Mouse (Mus musculus) lung, adult 18-20 months (tissue): ENCODE results near the gene March6.

Experiments used
- DNase-seq, 2 experiments: peaks; one replicate each; pipeline ENCODE4 v3.0.0; 2022; ENCODE audit warnings: mixed read lengths in 2 of 2

The March6 gene

DNA sequence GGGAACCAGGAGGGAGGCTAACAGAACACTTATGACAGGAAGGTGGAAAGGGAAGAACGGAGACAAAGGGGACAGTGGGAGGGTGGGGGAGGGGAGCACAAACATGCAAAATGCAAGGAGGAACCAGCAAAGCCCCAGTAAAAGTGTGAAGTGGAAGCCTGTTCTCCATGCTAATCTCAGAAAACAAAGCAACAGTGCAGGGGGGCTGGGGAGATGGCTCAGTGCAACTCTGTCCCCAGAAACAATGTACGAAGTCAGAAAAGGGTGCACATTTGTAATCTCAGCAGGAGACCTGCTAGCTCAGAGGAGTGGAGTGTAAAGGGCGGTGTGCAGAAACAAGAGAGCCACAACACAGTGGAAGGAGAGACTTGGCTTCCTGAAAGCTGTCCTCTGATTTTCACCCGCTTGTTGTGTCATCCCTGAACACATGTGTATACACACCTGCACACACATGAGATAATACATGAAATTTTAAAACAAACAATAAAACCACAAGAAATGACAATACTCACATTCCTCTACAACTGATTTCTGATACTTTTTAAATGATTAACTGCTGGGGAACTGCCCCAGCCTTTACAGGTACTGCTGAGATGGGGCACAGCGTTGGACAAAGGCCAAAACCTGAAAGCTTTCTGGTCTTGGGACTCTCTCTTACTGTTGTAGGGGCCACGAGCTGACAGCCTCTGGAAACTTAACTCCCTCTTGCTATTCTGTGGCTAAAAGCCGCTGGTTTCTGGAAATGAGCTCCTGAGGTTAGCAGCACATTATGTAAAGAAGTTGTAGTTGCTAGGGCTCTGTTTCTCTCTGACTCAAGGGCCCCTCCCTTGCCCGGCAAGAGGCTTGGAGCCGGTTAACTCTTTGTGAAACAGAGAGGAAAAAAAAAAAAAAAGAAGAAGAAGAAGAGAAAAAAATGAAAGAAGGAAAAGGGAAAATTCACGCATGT is 11.4 kb upstream of the March6 start:
- peak; percentile 13 to 34 for DNase-seq

GRCm38 (mm10) chr15:31540513-31540802 is 9.6 kb upstream of the March6 start:
- DNase-seq = no peak

- peak in 1 of 2 experiments; percentile 15 for DNase-seq
Observed at GRCm38 (mm10) chr15:31539643-31540512, 9.0 kb upstream of the March6 start.

- no peak for DNase-seq
Observed at GRCm38 (mm10) chr15:31538346-31538745, 7.5 kb upstream of the March6 start.

DNA sequence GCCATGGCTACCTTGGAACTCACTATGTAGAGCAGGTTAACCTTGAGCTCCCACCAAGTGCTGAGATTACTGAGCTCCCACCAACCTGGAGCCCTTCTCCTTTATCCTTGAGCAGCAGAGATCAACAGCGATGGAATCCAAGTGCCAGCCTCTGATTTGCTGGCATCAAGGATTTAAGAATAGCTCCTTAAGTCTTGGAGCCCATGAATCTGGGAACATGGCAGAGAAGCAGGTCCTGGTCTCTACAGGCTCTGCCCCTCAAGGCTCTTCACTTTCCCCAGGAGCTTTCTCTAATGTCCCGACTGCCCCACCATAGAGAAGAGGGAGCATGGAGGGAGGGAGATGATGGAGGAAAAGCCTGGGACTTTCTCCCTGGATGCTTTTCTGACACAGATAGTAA is 6.9 kb upstream of the March6 start:
- no peak for DNase-seq

DNA sequence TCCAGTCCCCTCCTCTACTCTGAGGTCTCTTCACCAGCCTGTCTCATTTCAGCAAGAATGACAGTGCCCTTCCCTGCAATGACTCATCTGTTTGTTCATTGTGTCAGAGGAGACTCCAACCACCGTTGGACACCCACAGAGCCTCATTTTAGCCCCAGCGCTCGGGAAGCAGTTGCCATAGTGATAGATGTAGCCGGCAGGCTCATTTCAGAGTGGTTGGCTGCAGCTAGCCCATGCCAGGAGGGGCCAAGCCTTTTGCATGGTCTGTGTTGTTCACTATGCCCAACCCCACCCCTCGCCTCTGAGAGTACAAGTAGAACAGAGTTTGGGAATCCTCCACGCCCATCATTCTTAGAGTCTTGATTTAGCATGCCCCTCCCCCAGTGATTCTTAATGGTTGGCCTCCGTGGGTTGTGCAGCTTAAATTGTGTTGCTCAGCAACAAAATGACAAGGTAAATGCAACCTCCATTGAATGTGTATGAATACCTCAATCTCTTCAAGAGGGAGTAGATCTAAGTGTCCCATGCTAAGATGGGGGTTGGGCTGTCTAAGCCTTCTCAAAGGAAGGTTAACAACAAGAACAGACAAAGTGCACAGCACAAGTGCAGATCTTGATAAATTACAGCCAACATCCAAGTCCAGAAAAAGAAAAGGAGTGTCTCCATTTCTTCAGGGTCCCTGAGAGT is 5.3 kb upstream of the March6 start:
- no peak for DNase-seq

- DNase-seq = no peak
Observed at GRCm38 (mm10) chr15:31535259-31535855, 4.5 kb upstream of the March6 start.

DNA sequence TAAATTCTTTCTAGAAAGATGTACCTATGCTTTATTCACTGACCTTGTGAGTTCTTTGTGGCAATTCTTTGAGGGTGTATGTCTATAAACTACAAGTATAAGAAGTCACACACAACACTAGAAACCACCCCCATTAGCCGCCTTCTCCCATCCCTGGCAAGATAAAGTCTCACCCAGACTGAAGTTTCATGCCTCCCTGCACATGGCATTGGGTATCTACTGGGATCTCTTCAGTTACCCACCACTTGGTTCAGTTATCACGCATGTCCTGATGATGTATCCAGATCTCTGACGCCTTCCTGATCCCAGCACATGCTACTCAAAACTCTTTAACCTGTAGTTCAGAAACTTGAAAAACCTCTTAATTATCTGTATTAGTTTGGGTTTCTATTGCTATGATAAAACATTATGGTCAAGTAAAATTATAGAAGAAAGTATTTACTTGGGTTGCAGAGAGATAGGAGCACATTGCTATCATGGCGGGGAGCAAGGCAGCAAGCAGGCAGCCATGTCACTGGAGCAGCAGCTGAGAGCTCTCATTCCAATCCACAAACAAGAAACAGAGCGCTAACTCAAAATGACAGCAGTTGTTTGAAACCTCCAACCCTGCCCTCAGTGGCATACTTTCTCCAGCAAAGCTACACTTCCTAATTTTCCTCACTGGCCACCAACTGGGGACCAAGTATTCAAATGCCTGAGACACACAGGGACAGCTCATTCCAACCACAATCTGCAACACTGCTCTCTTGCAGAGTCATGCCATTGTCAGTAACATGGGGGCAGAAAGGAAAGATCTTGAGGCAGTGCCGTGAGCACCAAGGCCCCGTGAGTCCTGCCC is 3.8 kb upstream of the March6 start:
- DNase-seq = no peak

GRCm38 (mm10) chr15:31533529-31533928 is 2.7 kb upstream of the March6 start:
- no peak for DNase-seq

DNA sequence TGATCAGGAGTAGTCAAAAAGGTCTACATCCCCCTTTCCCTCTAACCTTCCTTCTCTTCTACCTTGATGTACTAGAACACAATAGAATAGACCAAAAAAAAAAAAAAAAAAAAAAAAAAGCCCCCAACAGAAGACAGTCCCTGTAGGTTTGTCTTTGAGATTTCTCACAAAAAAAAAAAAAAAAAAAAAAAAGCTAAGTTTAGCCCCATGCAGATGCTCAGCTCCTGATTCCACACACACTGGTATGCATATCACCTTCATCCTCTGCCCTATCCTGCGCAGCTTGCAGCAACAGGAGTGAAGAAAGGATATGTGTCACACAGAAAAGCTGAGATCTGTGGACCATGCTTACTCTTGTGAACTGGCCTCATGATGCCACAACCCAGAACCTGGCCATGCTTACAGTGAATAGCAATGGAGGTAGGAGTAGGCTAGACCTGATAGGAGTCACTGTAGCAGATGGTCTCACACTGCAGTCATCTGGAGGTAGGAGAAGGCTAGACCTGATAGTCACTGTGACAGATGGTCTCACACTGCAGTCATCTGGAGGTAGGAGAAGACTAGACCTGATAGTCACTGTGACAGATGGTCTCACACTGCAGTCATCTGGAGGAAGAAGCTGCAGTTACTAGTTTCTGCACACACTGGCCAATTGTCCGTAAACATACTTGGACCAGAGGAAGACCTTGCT is 1.6 kb upstream of the March6 start:
- DNase-seq = no peak

GRCm38 (mm10) chr15:31531446-31532330 is 835 bp upstream of the March6 start:
- DNase-seq = no peak

GRCm38 (mm10) chr15:31529811-31530658 is 818 bp downstream of the March6 start:
- DNase-seq = peak; percentile 38 to 44

- DNase-seq = no peak
Observed at GRCm38 (mm10) chr15:31529103-31529502, 1.8 kb downstream of the March6 start.

- no peak for DNase-seq
Observed at GRCm38 (mm10) chr15:31528477-31528876, 2.4 kb downstream of the March6 start.

GRCm38 (mm10) chr15:31526463-31526862 is 4.4 kb downstream of the March6 start:
- DNase-seq = no peak

- no peak for DNase-seq
Observed at GRCm38 (mm10) chr15:31519000-31519399, 11.9 kb downstream of the March6 start.

DNA sequence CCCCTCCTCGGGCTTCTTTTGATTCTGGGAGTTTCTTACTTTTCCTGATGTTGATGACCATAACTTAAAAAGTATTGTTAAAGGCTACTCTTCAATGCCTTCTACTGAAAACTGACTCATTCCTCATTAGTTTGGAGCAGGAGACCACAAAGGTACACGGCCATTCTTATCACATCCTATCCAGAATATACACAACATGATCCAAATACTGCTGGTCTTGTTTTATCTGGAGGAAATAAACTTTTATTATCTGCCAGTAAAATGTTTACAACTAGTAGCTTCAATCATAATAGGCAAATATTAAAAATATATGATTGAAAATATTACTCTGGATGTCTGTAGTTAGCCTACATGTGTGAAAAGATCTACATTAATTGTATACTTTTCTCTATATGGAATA is 12.5 kb downstream of the March6 start:
- DNase-seq = no peak

DNA sequence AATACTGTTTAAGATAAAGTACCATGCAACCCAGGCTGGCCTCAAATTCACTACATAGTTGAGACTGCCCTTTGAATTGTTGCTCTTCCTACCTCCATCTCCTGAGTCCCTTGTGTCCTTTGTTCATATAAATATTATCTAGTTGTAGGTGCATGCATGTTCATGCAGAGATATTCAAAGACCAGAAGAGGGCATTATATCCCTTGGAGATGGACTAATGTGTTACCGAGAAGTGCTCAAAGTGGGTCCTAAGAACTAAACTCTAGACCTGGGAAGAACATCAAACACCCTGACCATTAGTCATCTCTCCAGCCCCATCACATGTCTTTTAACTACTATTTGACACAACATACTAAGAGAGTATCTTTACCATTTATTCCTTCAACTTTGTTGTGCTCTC is 13.7 kb downstream of the March6 start:
- DNase-seq = no peak

GRCm38 (mm10) chr15:31511795-31512194 is 19.1 kb downstream of the March6 start:
- no peak for DNase-seq
